Mouse (Mus musculus) forebrain, embryonic 16.5 days (tissue): ENCODE measurements at regions not wholly inside any gene's neighbourhood (a gene's known extent, or its start where the extent isn't known, plus 50 kb on each side); places are given as distances from the start of the nearest gene placed in this dataset.

Experiments
- ATAC-seq: fragments of 200-750 bp; cut with Nextera tagmentation; 2 replicates; pipeline ENCODE4 v1.8.0; 2017; ENCODE audit warnings: mild to moderate bottlenecking, moderate library complexity
- H3K27ac ChIP-seq: fragments of 300-500 bp; sonication (generic); 2 replicates; pipeline ENCODE4 v1.5.1; 2014; ENCODE audit warnings: low read length, control low read depth
- H3K27me3 ChIP-seq: fragments of 300-500 bp; sonication (generic); replicated peaks from 2 replicates; pipeline ENCODE4 v1.6.1; 2014; ENCODE audit warnings: low read length; ENCODE audit not compliant: control insufficient read depth, insufficient read depth
- H3K36me3 ChIP-seq: fragments of 300-500 bp; sonication (generic); 2 replicates; pipeline ENCODE4 v1.6.1; 2014; ENCODE audit not compliant: control insufficient read depth, insufficient read depth
- H3K4me1 ChIP-seq: fragments of 300-500 bp; sonication (generic); replicated peaks from 2 replicates; pipeline ENCODE4 v1.6.1; 2014; ENCODE audit warnings: low read length; ENCODE audit not compliant: control insufficient read depth, insufficient read depth
- H3K4me2 ChIP-seq: fragments of 300-500 bp; sonication (generic); 2 replicates; pipeline ENCODE4 v1.6.1; 2014; ENCODE audit warnings: mild to moderate bottlenecking, low read length, control low read depth
- H3K4me3 ChIP-seq: fragments of 300-500 bp; sonication (generic); replicated peaks from 2 replicates; pipeline ENCODE4 v1.5.1; 2014; ENCODE audit warnings: mild to moderate bottlenecking, low read length, control low read depth
- H3K9ac ChIP-seq: fragments of 300-500 bp; sonication (generic); replicated peaks from 2 replicates; pipeline ENCODE4 v1.6.1; 2014; ENCODE audit warnings: low read depth, low read length, control low read depth
- H3K9me3 ChIP-seq: fragments of 300-500 bp; sonication (generic); 2 replicates; pipeline ENCODE4 v1.6.1; 2016; ENCODE audit warnings: low read length; ENCODE audit not compliant: control insufficient read depth
- WGBS: fragments of 180-500 bp; shearing (Covaris S2); extraction: QIAGEN DNeasy Blood & Tissue Kit; methylation state at CpG from one replicate; pipeline ENCODE4 v1.1.7; 2014; 5-methylcytosine and 5-hydroxymethylcytosine counted together

DNA sequence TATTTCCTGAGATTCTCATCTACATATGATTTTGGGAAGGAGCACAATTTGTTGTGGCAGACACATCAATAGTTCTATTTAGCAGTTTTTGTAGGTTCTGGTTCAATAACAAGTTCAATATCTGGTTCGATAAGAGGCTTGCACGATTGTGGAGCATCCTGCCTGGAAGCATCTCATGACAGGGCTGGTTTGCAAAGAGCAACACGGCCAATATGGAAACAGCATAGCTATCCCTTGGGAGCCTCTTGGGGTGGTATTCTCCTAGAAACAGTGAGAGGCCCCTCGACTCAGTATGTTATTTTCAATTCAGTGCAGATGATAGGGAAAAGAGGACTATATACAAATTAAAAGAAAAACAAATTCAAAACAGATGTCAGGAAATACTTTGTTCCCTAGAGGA lies 364.5 kb upstream of the Arglu1 start:
- Histone ChIP-seq H3K9ac (no peak overlapping the region), H3K4me3 (no peak overlapping the region), H3K36me3 (no peaks in the 10 kb centered on the region), H3K9me3 (no peaks in the 10 kb centered on the region), H3K4me2 (no peak overlapping the region), H3K4me1 (no peaks in the 10 kb centered on the region), H3K27me3 (no peaks in the 10 kb centered on the region), H3K27ac (no peak overlapping the region)
- WGBS = 89% methylated on average over 4 of the region's 4 CpGs
- no peak for ATAC-seq

DNA sequence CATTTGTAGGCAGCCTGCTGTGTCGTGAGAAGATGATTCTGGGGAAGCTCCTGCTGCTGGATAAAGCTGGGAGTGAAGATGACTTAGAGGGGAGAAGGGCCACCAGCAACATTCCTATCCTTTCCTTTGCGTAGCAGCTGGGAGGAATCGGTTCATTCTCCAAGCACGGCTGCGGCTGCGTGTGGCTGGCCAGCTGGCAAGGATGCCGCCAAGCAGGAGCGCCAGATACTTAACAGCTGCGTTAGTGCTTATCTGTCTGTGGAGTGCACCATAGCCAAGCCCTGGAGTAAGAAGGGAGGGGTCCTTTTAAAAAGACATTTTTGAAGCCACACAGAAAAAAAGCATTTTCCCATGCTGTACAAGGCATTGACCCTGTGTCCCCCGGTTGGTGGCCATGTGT lies 361.4 kb upstream of the Arglu1 start:
- no peaks in the 10 kb centered on the region for H3K4me1 ChIP-seq
- H3K9me3 ChIP-seq = no peaks in the 10 kb centered on the region
- no peak overlapping the region for H3K27ac ChIP-seq
- H3K4me3 ChIP-seq = no peak overlapping the region
- H3K4me2 ChIP-seq = no peak overlapping the region
- H3K36me3 ChIP-seq = no peaks in the 10 kb centered on the region
- H3K9ac ChIP-seq = no peak overlapping the region
- no peaks in the 10 kb centered on the region for H3K27me3 ChIP-seq
- WGBS = 76% methylated on average over 10 of the region's 10 CpGs
- peak; percentile 64; the same call in 1 of the 2 replicates for ATAC-seq

DNA sequence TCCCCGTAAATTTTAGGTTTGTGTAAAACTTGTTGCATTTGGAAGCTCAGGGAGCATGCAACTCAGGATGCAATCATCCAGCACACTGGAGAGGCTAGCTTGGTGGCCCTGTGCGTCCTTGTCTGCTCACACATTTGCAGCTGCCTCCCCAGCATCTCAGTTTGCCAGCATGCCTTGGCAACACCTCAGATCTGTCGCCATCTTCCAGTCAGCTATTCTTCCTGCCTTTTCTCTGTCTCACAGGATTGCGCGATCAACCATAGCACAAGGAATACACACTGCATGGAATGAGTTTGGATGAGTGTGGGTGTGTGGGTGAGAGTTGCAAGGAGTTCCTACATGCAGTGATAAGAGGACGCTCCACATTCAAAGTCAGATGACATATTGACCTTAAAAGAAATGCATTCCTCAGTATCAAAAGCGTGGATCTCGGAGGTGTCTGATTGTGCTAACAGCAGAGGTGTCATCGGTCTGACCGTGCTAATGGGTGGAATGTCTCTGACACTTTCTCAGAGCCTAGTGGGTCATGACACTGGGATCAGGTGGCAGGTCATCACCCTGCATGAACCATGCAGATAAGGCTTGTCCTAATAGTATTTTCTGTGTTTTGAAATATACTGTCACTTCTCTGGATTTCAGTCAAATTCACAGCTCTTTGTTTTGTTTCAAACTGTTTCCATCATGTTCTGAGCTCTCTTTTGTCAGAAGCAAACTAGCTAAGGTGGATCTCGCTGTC lies 360.6 kb upstream of the Arglu1 start:
- 77% methylated on average over 11 of the region's 11 CpGs for WGBS
- H3K9ac ChIP-seq = no peak overlapping the region
- no peak overlapping the region for H3K4me2 ChIP-seq
- H3K4me1 ChIP-seq = no peaks in the 10 kb centered on the region
- ATAC-seq = no peak
- H3K27me3 ChIP-seq = no peaks in the 10 kb centered on the region
- H3K36me3 ChIP-seq = no peaks in the 10 kb centered on the region
- no peak overlapping the region for H3K4me3 ChIP-seq
- no peaks in the 10 kb centered on the region for H3K9me3 ChIP-seq
- no peak overlapping the region for H3K27ac ChIP-seq

DNA sequence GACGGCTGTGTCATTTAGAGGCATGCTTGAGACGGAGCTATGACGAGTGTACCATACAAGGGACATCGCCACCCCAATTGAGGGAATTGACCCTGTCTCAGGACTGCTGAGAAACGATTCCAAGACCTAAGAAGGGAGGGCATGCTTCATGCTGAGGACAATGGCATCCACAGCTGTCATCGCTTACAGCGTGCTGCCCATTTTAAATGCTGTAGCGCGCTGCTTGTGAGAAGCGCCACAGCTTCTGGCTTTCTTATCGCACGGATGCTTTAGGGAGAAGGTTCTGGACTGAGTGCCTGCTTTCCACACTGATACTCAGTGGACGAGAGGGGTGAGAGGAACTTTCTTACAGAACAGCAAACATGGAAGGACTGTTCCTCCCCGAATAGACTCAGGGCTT lies 357.8 kb upstream of the Arglu1 start:
- Histone ChIP-seq H3K4me3 (no peak overlapping the region), H3K9ac (no peak overlapping the region), H3K27ac (no peak overlapping the region), H3K4me1 (no peaks in the 10 kb centered on the region), H3K36me3 (no peaks in the 10 kb centered on the region), H3K27me3 (no peaks in the 10 kb centered on the region), H3K4me2 (no peak overlapping the region), H3K9me3 (no peaks in the 10 kb centered on the region)
- ATAC-seq = no peak
- 71% methylated on average over 14 of the region's 14 CpGs for WGBS

DNA sequence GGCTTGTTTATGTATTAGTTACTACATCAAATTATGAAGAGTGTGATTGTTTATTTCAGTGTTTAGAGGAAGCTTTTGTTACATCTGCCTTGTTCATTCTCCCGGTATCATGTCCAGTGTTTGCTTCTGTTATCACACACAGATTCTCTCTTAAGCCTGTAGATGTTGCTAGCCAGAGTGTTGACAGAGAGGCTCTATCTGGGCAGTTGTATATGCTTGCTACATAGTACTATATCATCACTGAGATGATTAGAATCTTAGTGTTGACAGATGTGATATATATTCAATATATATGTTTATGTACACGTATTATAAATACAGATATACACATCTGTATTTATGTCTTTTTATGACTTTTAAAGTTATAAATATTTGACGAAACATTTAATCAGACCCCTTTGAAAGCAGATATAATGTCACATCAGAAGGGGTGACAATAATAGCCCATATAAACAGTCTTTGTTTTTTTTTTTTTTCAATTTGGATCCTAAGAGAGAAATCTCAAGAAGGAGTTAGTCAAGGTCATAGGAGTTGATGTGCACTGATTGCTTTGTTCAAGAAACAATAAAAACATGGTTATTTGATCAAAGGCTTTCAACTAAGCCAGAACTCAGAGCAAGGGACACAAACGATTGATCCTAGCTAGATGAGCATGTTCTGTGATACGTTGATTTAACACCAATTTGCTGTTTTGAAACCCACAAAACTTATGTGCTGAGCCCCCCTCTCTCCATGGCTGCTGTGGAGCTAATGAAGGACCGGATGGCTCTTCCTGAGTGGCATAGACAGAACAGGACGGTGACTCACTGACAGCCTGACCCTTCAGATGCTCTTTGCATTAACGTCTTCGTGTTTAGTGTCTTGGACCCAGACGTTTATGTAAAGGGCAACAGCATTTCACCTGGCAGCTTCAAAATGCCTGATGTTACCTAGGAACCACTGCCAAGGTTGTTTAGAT lies 352.8 kb upstream of the Arglu1 start:
- ATAC-seq = no peak
- no peak overlapping the region for H3K4me3 ChIP-seq
- no peaks in the 10 kb centered on the region for H3K27me3 ChIP-seq
- H3K36me3 ChIP-seq = no peaks in the 10 kb centered on the region
- H3K9ac ChIP-seq = no peak overlapping the region
- no peaks in the 10 kb centered on the region for H3K4me1 ChIP-seq
- H3K4me2 ChIP-seq = no peak overlapping the region
- WGBS = 87% methylated on average over 10 of the region's 10 CpGs
- H3K27ac ChIP-seq = no peak overlapping the region
- H3K9me3 ChIP-seq = no peaks in the 10 kb centered on the region

DNA sequence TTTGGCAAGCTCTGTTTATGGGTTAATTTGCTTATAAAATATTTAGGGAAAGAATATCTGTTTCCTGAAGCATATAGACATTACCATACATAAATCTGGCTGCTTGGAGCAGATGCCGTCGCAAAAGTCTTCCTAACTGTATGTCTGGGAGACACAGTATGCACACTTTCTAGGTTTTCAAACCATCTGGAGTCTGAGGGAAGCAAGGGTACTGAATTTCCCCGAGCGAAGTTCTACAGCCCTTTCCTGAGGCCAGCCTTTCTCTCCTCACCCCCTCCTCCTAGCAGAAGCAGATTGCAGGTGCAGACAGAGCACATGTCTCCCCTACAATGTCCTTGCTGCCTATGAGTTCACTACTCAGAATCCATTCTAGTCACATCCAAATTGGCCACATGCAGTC lies 338.8 kb upstream of the Arglu1 start:
- Histone ChIP-seq H3K9ac (no peak overlapping the region), H3K4me2 (no peak overlapping the region), H3K4me1 (no peaks in the 10 kb centered on the region), H3K27ac (no peak overlapping the region), H3K4me3 (no peak overlapping the region), H3K9me3 (no peaks in the 10 kb centered on the region), H3K36me3 (no peaks in the 10 kb centered on the region), H3K27me3 (no peaks in the 10 kb centered on the region)
- ATAC-seq = 0 out of 2 replicates have a peak, but pooled peaks have one; percentile 20
- WGBS = 76% methylated on average over 4 of the region's 4 CpGs

DNA sequence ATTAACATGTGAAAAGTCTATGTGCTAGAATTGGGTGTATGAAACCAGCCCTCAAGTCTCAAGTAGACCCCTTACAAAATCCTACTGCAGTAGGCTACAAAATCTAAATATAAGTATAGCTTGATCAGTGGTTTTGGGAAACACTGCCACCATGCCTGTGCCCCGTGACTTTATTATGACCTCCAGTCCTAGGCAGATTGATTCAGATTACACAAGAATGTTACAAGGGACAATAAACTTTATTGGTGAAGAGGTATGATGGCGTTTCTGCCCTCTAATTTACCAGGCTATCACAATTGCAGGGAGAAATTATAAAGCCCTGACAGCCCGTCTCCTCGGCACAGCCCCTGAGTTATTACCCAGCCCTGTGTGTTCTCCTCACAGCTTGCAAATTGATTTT lies 337.4 kb upstream of the Arglu1 start:
- Histone ChIP-seq H3K9me3 (no peaks in the 10 kb centered on the region), H3K4me3 (no peak overlapping the region), H3K9ac (no peak overlapping the region), H3K36me3 (no peaks in the 10 kb centered on the region), H3K27ac (no peak overlapping the region), H3K4me2 (no peak overlapping the region), H3K27me3 (no peaks in the 10 kb centered on the region), H3K4me1 (no peaks in the 10 kb centered on the region)
- WGBS = 73% methylated on average over 4 of the region's 4 CpGs
- ATAC-seq = no peak

DNA sequence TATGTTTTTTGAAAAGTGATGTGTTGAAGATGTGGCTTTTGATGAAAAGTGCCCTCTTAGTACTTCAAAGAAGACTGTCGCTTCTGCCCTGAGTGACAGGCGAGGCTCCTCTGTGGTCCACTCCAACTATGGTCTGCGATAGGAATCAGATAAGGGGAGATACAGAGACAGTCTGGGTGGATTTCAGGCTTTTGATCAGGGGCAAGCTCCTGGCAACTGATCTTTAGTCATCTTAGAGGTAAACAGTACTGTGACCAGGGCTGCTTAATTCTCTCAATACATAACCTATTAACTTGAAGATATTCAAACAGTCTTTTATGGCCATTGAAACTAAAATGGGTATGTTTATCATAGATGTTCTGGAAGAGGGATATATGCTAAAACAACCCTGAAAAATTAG lies 335.6 kb upstream of the Arglu1 start:
- WGBS = 89% methylated on average over 3 of the region's 3 CpGs
- Histone ChIP-seq H3K36me3 (no peaks in the 10 kb centered on the region), H3K4me3 (no peak overlapping the region), H3K9me3 (no peaks in the 10 kb centered on the region), H3K27me3 (no peaks in the 10 kb centered on the region), H3K4me1 (no peaks in the 10 kb centered on the region), H3K27ac (no peak overlapping the region), H3K9ac (no peak overlapping the region), H3K4me2 (no peak overlapping the region)
- no peak for ATAC-seq

DNA sequence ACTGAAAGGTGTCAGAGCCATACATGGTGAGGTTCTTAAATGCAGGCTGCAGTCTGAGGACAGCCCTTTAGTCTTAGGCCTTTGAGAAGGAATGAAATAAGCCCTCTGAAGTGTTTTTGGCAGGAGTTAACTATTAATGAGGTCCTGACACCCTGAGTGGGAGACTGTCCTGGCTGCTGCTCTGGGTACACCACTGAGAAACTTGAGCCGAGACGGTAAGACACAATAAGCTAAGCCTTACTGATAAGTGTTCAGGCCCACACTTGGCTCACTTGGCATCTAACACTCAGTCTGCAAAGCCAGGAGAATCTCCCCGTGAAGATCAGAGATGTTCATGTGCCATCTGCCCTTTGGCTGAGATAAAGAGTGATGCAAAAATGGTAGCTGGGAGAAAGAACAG lies 335.1 kb upstream of the Arglu1 start:
- no peaks in the 10 kb centered on the region for H3K9me3 ChIP-seq
- no peak overlapping the region for H3K4me3 ChIP-seq
- no peak overlapping the region for H3K9ac ChIP-seq
- H3K4me2 ChIP-seq = no peak overlapping the region
- H3K27ac ChIP-seq = no peak overlapping the region
- H3K27me3 ChIP-seq = no peaks in the 10 kb centered on the region
- no peak for ATAC-seq
- H3K36me3 ChIP-seq = no peaks in the 10 kb centered on the region
- H3K4me1 ChIP-seq = no peaks in the 10 kb centered on the region
- 78% methylated on average over 3 of the region's 3 CpGs for WGBS
